In the genomic region with DNA sequence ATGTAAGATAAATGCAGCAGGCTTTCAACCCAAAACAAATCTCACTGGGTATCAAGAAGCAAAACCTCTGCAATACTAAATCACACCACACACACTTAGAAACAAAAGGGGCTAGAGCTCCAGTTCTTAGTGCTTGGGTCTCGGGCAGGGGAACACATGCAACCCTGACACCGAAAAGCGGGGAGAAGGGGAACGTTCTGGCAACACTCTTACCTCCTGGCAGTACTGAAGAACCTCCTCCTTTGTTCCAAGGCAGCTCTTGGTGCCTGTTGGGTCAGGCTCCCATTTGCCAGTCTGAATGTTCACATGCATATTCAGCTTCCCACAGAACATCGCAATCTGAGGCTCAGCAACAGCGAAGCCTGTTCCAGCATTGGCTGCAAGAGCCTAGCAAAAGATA, we compare ENCODE assay signal across 18 mouse cellular contexts. TPM values are rescaled to one million over a fixed set of nuclear protein-coding genes. Genes with fewer than 3 reads are reported as not detected.
A peak's percentile ranks its signal among the peaks of the same experiment; 100 is the strongest.
DNase-seq lines count a peak whose midpoint lies in the region; ATAC-seq and TF ChIP-seq lines count a peak whose summit lies in the region.
"Had no signal": no experiment of that assay in that cellular context is flagged by ENCODE, and none has a peak within 500 bp of the region (broad histone marks: within the 10 kb centered on the region; RNA-seq: fewer than 3 reads in every experiment).

No protein-coding gene starts in this region.

- TF ChIP-seq CTCF in thymus, adult 2 months (IDR thresholded peaks at IDR 0.05; ENCODE audit: borderline replicate concordance, control insufficient read depth, extremely low read depth, insufficient read depth, low read length, poor library complexity), result no peak

- no peaks in the 10 kb centered on the region for H3K9me3 ChIP-seq in hindbrain, embryonic 13.5 days
- H3K9me3 ChIP-seq in hindbrain, embryonic 11.5 days (ENCODE audit: control insufficient read depth, low read length), result no peaks in the 10 kb centered on the region
- H3K9me3 ChIP-seq in midbrain, embryonic 11.5 days (ENCODE audit: control insufficient read depth, low read length), result no peaks in the 10 kb centered on the region
- no peaks in the 10 kb centered on the region for H3K9me3 ChIP-seq in midbrain, embryonic 10.5 days (replicated peaks)
- no peaks in the 10 kb centered on the region for H3K9me3 ChIP-seq in forebrain, embryonic 16.5 days (ENCODE audit: control insufficient read depth, low read length)
- H3K9me3 ChIP-seq in neural tube, embryonic 14.5 days (ENCODE audit: control insufficient read depth, low read length), result no peaks in the 10 kb centered on the region
- H3K9me3 ChIP-seq: limb, embryonic 13.5 days; lung, embryonic 15.5 days had no signal

- H3K4me3 ChIP-seq in hindbrain, embryonic 13.5 days, result no peak overlapping the region
- no peak overlapping the region for H3K4me3 ChIP-seq in hindbrain, embryonic 11.5 days (ENCODE audit: low read depth, low read length)
- no peak overlapping the region for H3K4me3 ChIP-seq in midbrain, embryonic 11.5 days (ENCODE audit: low read depth, low read length)
- H3K4me3 ChIP-seq in midbrain, embryonic 10.5 days, result no peak overlapping the region
- H3K4me3 ChIP-seq in forebrain, embryonic 16.5 days (replicated peaks; ENCODE audit: low read length), result no peak overlapping the region
- no peak overlapping the region for H3K4me3 ChIP-seq in neural tube, embryonic 14.5 days (ENCODE audit: low read depth, low read length)
- no peak overlapping the region for H3K4me3 ChIP-seq in thymus, adult 2 months (ENCODE audit: control insufficient read depth, insufficient read depth, low read length)
- H3K4me3 ChIP-seq: limb, embryonic 13.5 days; lung, embryonic 15.5 days had no signal

- peak overlapping the region; percentile 40 for H3K27ac ChIP-seq in hindbrain, embryonic 13.5 days
- H3K27ac ChIP-seq in hindbrain, embryonic 11.5 days (ENCODE audit: low read depth, low read length), result no peak overlapping the region
- no peak overlapping the region for H3K27ac ChIP-seq in midbrain, embryonic 11.5 days (ENCODE audit: low read depth, low read length)
- no peak overlapping the region for H3K27ac ChIP-seq in midbrain, embryonic 10.5 days (replicated peaks)
- peak overlapping the region; percentile 1; the same call in 1 of the 2 replicates for H3K27ac ChIP-seq in forebrain, embryonic 16.5 days (ENCODE audit: low read length)
- peak overlapping the region; percentile 34 for H3K27ac ChIP-seq in neural tube, embryonic 14.5 days (ENCODE audit: low read depth, low read length)
- no peak overlapping the region for H3K27ac ChIP-seq in thymus, adult 2 months (ENCODE audit: control insufficient read depth, insufficient read depth, low read length)
- H3K27ac ChIP-seq: kidney, postnatal 0 days; limb, embryonic 13.5 days; liver, embryonic 14.5 days had no signal

- peaks cover 38% of the 10 kb centered on the region for H3K4me1 ChIP-seq in hindbrain, embryonic 13.5 days (replicated peaks)
- no peaks in the 10 kb centered on the region for H3K4me1 ChIP-seq in hindbrain, embryonic 11.5 days (replicated peaks; ENCODE audit: control insufficient read depth, insufficient read depth, low read length)
- H3K4me1 ChIP-seq in midbrain, embryonic 11.5 days (ENCODE audit: control insufficient read depth, insufficient read depth, low read length), result no peaks in the 10 kb centered on the region
- no peaks in the 10 kb centered on the region for H3K4me1 ChIP-seq in midbrain, embryonic 10.5 days
- peaks cover 33% of the 10 kb centered on the region for H3K4me1 ChIP-seq in forebrain, embryonic 16.5 days (replicated peaks; ENCODE audit: control insufficient read depth, insufficient read depth, low read length)
- peaks cover 27% of the 10 kb centered on the region for H3K4me1 ChIP-seq in neural tube, embryonic 14.5 days (ENCODE audit: control insufficient read depth, insufficient read depth, low read length)
- H3K4me1 ChIP-seq in thymus, adult 2 months (replicated peaks; ENCODE audit: control insufficient read depth, insufficient read depth, low read length), result no peaks in the 10 kb centered on the region

- H3K9ac ChIP-seq in hindbrain, embryonic 13.5 days, result no peak overlapping the region; the same call in 1 of the 2 replicates
- no peak overlapping the region for H3K9ac ChIP-seq in hindbrain, embryonic 11.5 days (ENCODE audit: low read depth, low read length)
- H3K9ac ChIP-seq in midbrain, embryonic 11.5 days (ENCODE audit: low read length), result no peak overlapping the region
- no peak overlapping the region for H3K9ac ChIP-seq in forebrain, embryonic 16.5 days (replicated peaks; ENCODE audit: low read depth, low read length)
- no peak overlapping the region for H3K9ac ChIP-seq in neural tube, embryonic 14.5 days (replicated peaks; ENCODE audit: low read depth, low read length)
- H3K9ac ChIP-seq: limb, embryonic 13.5 days; liver, embryonic 14.5 days; lung, embryonic 15.5 days had no signal

- no peak for TF ChIP-seq POLR2A in thymus, adult 2 months (IDR thresholded peaks at IDR 0.05; ENCODE audit: control insufficient read depth, extremely low read depth, insufficient read depth, low read length, poor library complexity)

- H3K36me3 ChIP-seq in hindbrain, embryonic 13.5 days, result peaks cover 15% of the 10 kb centered on the region
- no peaks in the 10 kb centered on the region for H3K36me3 ChIP-seq in hindbrain, embryonic 11.5 days (ENCODE audit: control insufficient read depth, insufficient read depth, low read length)
- 0 out of 2 replicates have a peak, but pooled peaks cover 4% of the 10 kb centered on the region for H3K36me3 ChIP-seq in midbrain, embryonic 11.5 days (ENCODE audit: control insufficient read depth, insufficient read depth, low read length)
- H3K36me3 ChIP-seq in midbrain, embryonic 10.5 days, result peaks cover 49% of the 10 kb centered on the region
- H3K36me3 ChIP-seq in forebrain, embryonic 16.5 days (ENCODE audit: control insufficient read depth, insufficient read depth), result no peaks in the 10 kb centered on the region
- H3K36me3 ChIP-seq in neural tube, embryonic 14.5 days (ENCODE audit: control insufficient read depth, insufficient read depth, low read length), result peaks cover 9% of the 10 kb centered on the region; the same call in 1 of the 2 replicates
- H3K36me3 ChIP-seq in thymus, adult 2 months (ENCODE audit: control insufficient read depth, insufficient read depth, low read length), result no peaks in the 10 kb centered on the region

- no peak for DNase-seq in hindbrain, embryonic 11.5 days (ENCODE audit: low spot score)
- DNase-seq in midbrain, embryonic 11.5 days (ENCODE audit: low spot score, missing footprints), result peak; percentile 68
- DNase-seq in midbrain, embryonic 10.5 days (ENCODE audit: low spot score), result no peak
- DNase-seq in thymus, adult 2 months, result no peak
- DNase-seq in cerebellum, adult 9-11 months, result no peak
- DNase-seq: adrenal gland, adult 2 months; cerebellum, postnatal 14 days; kidney, adult 18-20 months; lung, postnatal 4 days; thymus, adult 18-20 months had no signal

- H3K4me2 ChIP-seq in hindbrain, embryonic 13.5 days, result no peak overlapping the region
- no peak overlapping the region for H3K4me2 ChIP-seq in hindbrain, embryonic 11.5 days (replicated peaks; ENCODE audit: low read depth, low read length)
- no peak overlapping the region; the same call in 1 of the 2 replicates for H3K4me2 ChIP-seq in midbrain, embryonic 11.5 days
- no peak overlapping the region for H3K4me2 ChIP-seq in forebrain, embryonic 16.5 days (ENCODE audit: low read length)
- H3K4me2 ChIP-seq in neural tube, embryonic 14.5 days (ENCODE audit: low read depth, low read length), result no peak overlapping the region
- H3K4me2 ChIP-seq: heart, embryonic 11.5 days; limb, embryonic 13.5 days; lung, embryonic 15.5 days had no signal

- no peaks in the 10 kb centered on the region for H3K27me3 ChIP-seq in hindbrain, embryonic 13.5 days
- H3K27me3 ChIP-seq in hindbrain, embryonic 11.5 days (ENCODE audit: control insufficient read depth, insufficient read depth, low read length), result no peaks in the 10 kb centered on the region
- H3K27me3 ChIP-seq in midbrain, embryonic 11.5 days (ENCODE audit: control insufficient read depth, insufficient read depth, low read length), result no peaks in the 10 kb centered on the region
- H3K27me3 ChIP-seq in midbrain, embryonic 10.5 days (ENCODE audit: low read depth, poor library complexity, severe bottlenecking), result no peaks in the 10 kb centered on the region
- H3K27me3 ChIP-seq in forebrain, embryonic 16.5 days (replicated peaks; ENCODE audit: control insufficient read depth, insufficient read depth, low read length), result no peaks in the 10 kb centered on the region
- no peaks in the 10 kb centered on the region for H3K27me3 ChIP-seq in neural tube, embryonic 14.5 days (ENCODE audit: control insufficient read depth, insufficient read depth, low read length)
- no peaks in the 10 kb centered on the region for H3K27me3 ChIP-seq in thymus, adult 2 months (ENCODE audit: control insufficient read depth, insufficient read depth, low read length)
- H3K27me3 ChIP-seq: limb, embryonic 13.5 days; lung, embryonic 15.5 days had no signal

- WGBS in hindbrain, embryonic 13.5 days, result 87% methylated on average over 6 of the region's 6 CpGs
- 95% methylated on average over 6 of the region's 6 CpGs for WGBS in hindbrain, embryonic 11.5 days
- 95% methylated on average over 6 of the region's 6 CpGs for WGBS in midbrain, embryonic 11.5 days
- WGBS in midbrain, embryonic 10.5 days, result 90% methylated on average over 6 of the region's 6 CpGs
- 71% methylated on average over 6 of the region's 6 CpGs for WGBS in forebrain, embryonic 16.5 days
- 80% methylated on average over 6 of the region's 6 CpGs for WGBS in neural tube, embryonic 14.5 days
- 94% methylated on average over 6 of the region's 6 CpGs for WGBS in thymus, adult 2 months

- ATAC-seq in hindbrain, embryonic 13.5 days (ENCODE audit: low FRiP score), result no peak
- ATAC-seq in hindbrain, embryonic 11.5 days (ENCODE audit: low FRiP score), result no peak
- ATAC-seq in midbrain, embryonic 11.5 days (ENCODE audit: low FRiP score), result no peak
- 0 out of 2 replicates have a peak, but pooled peaks have one; percentile 17 for ATAC-seq in forebrain, embryonic 16.5 days
- no peak for ATAC-seq in neural tube, embryonic 14.5 days (ENCODE audit: low read depth)

RNA-seq across cellular contexts. Expression of a gene that starts 33.9 kb away (rescaled TPM):
- 307 and 315 TPM in 2 replicates for polyA plus RNA-seq in hindbrain, embryonic 13.5 days (2015; fragmentation: Nextera tagmentation; extraction: Ambion mirVana)
- 240 and 278 TPM in 2 replicates for polyA plus RNA-seq in hindbrain, embryonic 11.5 days (2014; fragmentation: Nextera tagmentation; extraction: Ambion mirVana)
- 233 and 256 TPM in 2 replicates for polyA plus RNA-seq in midbrain, embryonic 11.5 days (2014; fragmentation: Nextera tagmentation; extraction: Ambion mirVana)
- 226 and 239 TPM in 2 replicates for polyA plus RNA-seq in midbrain, embryonic 10.5 days (2016; fragmentation: Nextera tagmentation; extraction: Ambion mirVana)
- 275 and 276 TPM in 2 replicates for polyA plus RNA-seq in forebrain, embryonic 16.5 days (2015; fragmentation: Nextera tagmentation; extraction: Ambion mirVana)
- polyA plus RNA-seq in neural tube, embryonic 14.5 days (2014; fragmentation: Nextera tagmentation; extraction: Ambion mirVana), result 451 and 533 TPM in 2 replicates
- polyA plus RNA-seq in thymus, adult 2 months (2012; rRNA removed), result 163 and 188 TPM in 2 replicates

RNA-seq across cellular contexts. Expression of a gene that starts 46.0 kb away (rescaled TPM):
- polyA plus RNA-seq in hindbrain, embryonic 13.5 days (2015; fragmentation: Nextera tagmentation; extraction: Ambion mirVana), result 0.42 and 0.71 TPM in 2 replicates
- 2.4 and 3.2 TPM in 2 replicates for polyA plus RNA-seq in hindbrain, embryonic 11.5 days (2014; fragmentation: Nextera tagmentation; extraction: Ambion mirVana)
- polyA plus RNA-seq in midbrain, embryonic 11.5 days (2014; fragmentation: Nextera tagmentation; extraction: Ambion mirVana), result 0.54 and 0.60 TPM in 2 replicates
- polyA plus RNA-seq in midbrain, embryonic 10.5 days (2016; fragmentation: Nextera tagmentation; extraction: Ambion mirVana), result 2.5 and 2.7 TPM in 2 replicates
- polyA plus RNA-seq in forebrain, embryonic 16.5 days (2015; fragmentation: Nextera tagmentation; extraction: Ambion mirVana), result 0.63 and 0.73 TPM in 2 replicates
- 0.20 and 0.49 TPM in 2 replicates for polyA plus RNA-seq in neural tube, embryonic 14.5 days (2014; fragmentation: Nextera tagmentation; extraction: Ambion mirVana)
- 13.8 and 15.8 TPM in 2 replicates for polyA plus RNA-seq in thymus, adult 2 months (2012; rRNA removed)

Comparison
In these comparisons a context has a peak if more than half of its experiments do, and no peak if none do; other contexts are left out.
1. H3K27ac ChIP-seq: peak in hindbrain, embryonic 13.5 days (single experiment), forebrain, embryonic 16.5 days (single experiment) and neural tube, embryonic 14.5 days (single experiment); none in hindbrain, embryonic 11.5 days (single experiment), midbrain, embryonic 11.5 days (single experiment), midbrain, embryonic 10.5 days (single experiment) and thymus, adult 2 months (single experiment).